Mouse (Mus musculus): ENCODE measurements at regions not wholly inside any gene's neighbourhood (a gene's known extent, or its start where the extent isn't known, plus 50 kb on each side); places are given as distances from the start of the nearest gene placed in this dataset.

- 78% methylated on average over 1 of the region's 1 CpGs for WGBS
- no peak overlapping the region for H3K27ac ChIP-seq
- H3K27me3 ChIP-seq (replicated peaks): no peaks in the 10 kb centered on the region
- ATAC-seq (replicated peaks): no peak
- H3K9ac ChIP-seq: no peak overlapping the region
- no peak overlapping the region for H3K4me3 ChIP-seq
- no peaks in the 10 kb centered on the region for H3K4me1 ChIP-seq
- no peak overlapping the region for H3K4me2 ChIP-seq
- no peaks in the 10 kb centered on the region for H3K9me3 ChIP-seq
- H3K36me3 ChIP-seq (replicated peaks): no peaks in the 10 kb centered on the region
Observed at GRCm38 (mm10) chr3:54443791-54444190, 82.9 kb downstream of the Postn start.

DNA sequence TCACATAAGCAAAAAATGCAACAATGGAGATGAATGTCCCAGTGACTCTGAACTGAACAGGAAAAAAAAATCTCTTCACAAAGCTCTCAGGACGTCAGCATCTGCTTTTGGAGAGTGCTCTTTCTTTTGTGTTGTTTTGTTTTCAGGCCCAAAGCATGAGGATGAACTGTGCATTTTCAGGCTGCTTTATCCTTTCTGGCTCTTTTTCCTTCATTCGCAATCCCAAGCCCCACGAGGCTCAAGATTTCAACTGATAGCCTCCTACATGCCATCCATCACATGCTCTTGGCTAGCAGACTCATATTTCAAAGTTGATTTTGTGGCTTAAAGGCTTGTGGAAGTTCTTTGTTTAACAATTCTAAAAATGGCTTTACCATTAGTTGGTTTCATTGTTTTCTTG lies 86.0 kb downstream of the Postn start:
- Histone ChIP-seq H3K9ac (no peak overlapping the region), H3K4me1 (no peaks in the 10 kb centered on the region), H3K4me2 (no peak overlapping the region), H3K36me3 (replicated peaks) (no peaks in the 10 kb centered on the region), H3K9me3 (no peaks in the 10 kb centered on the region), H3K27me3 (replicated peaks) (no peaks in the 10 kb centered on the region), H3K27ac (no peak overlapping the region), H3K4me3 (no peak overlapping the region)
- no peak for ATAC-seq (replicated peaks)
- 20% methylated on average over 3 of the region's 3 CpGs for WGBS

DNA sequence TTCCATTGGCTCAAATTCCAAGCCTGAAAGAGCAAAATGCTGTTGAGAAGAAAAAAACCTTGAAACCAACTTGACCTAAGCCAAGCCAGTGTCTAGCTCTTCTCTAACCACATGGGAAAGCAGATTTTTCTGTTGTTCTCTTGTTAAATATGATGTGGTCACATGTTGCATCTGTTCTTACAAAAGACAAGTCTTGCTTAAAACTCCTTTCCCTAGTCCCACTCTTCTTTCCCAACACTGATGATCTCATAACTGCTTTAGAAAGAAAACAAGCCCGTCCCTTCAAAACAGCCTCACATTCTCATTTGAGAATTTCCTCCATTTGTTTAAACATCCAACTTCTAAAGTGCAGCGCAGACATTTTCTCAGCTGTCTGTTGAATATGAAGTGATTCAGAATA lies 96.5 kb downstream of the Postn start:
- no peak for ATAC-seq (replicated peaks)
- Histone ChIP-seq H3K27ac (no peak overlapping the region), H3K4me3 (no peak overlapping the region), H3K9ac (no peak overlapping the region), H3K27me3 (replicated peaks) (no peaks in the 10 kb centered on the region), H3K36me3 (replicated peaks) (no peaks in the 10 kb centered on the region), H3K4me2 (no peak overlapping the region), H3K4me1 (no peaks in the 10 kb centered on the region), H3K9me3 (no peaks in the 10 kb centered on the region)
- 88% methylated on average over 2 of the region's 2 CpGs for WGBS

DNA sequence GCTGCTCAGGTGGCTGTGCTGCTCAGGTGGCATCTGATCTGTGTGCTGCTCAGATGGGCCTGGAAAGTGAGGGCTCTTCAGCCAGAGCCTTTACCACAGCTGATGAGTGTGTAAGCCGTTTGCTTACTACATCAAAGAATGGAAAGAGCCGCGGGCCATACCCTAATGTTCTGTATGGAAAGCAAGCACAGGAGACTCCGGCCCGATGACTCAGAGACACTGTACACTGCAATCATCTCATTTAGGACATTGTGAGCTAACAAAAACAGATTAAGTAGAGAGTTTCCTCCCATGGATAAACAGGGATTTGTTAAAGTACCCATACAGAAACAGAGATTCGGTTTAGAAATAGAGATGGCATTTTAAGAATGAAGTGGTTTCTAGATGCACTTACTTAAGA lies 100.5 kb downstream of the Postn start:
- Histone ChIP-seq H3K4me2 (no peak overlapping the region), H3K4me3 (no peak overlapping the region), H3K9ac (no peak overlapping the region), H3K27ac (no peak overlapping the region), H3K27me3 (replicated peaks) (no peaks in the 10 kb centered on the region), H3K4me1 (no peaks in the 10 kb centered on the region), H3K9me3 (no peaks in the 10 kb centered on the region), H3K36me3 (replicated peaks) (no peaks in the 10 kb centered on the region)
- no peak for ATAC-seq (replicated peaks)
- 93% methylated on average over 6 of the region's 6 CpGs for WGBS

- ATAC-seq (replicated peaks): no peak
- no peaks in the 10 kb centered on the region for H3K36me3 ChIP-seq (replicated peaks)
- H3K9ac ChIP-seq: no peak overlapping the region
- no peaks in the 10 kb centered on the region for H3K27me3 ChIP-seq (replicated peaks)
- no peak overlapping the region for H3K27ac ChIP-seq
- H3K4me2 ChIP-seq: no peak overlapping the region
- H3K9me3 ChIP-seq: no peaks in the 10 kb centered on the region
- no peaks in the 10 kb centered on the region for H3K4me1 ChIP-seq
- no peak overlapping the region for H3K4me3 ChIP-seq
Observed at GRCm38 (mm10) chr3:54466097-54466496, 105.2 kb downstream of the Postn start.

DNA sequence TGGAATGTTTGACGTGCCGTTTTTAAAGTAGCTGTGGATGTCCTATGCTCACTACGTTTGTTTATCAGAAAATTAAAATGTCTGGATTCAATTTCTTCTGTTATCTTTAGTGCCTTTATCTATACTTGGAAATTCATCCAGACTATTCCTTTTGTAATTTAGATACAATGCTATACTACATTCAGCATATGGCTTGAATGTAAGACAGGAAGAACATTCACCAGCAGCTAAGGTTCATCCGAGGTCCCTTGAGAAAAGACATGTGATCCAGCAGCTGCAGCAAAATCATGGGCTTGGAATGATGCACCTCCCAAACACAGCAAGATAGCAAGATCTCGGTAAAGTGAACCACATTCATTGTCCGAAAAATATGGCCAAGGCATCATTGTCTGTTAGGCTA lies 113.3 kb downstream of the Postn start:
- no peaks in the 10 kb centered on the region for H3K9me3 ChIP-seq
- 86% methylated on average over 6 of the region's 6 CpGs for WGBS
- no peaks in the 10 kb centered on the region for H3K36me3 ChIP-seq (replicated peaks)
- ATAC-seq (replicated peaks): no peak
- no peak overlapping the region for H3K27ac ChIP-seq
- H3K4me3 ChIP-seq: no peak overlapping the region
- H3K27me3 ChIP-seq (replicated peaks): no peaks in the 10 kb centered on the region
- H3K9ac ChIP-seq: no peak overlapping the region
- H3K4me1 ChIP-seq: no peaks in the 10 kb centered on the region
- no peak overlapping the region for H3K4me2 ChIP-seq

- no peaks in the 10 kb centered on the region for H3K27me3 ChIP-seq (replicated peaks)
- no peak for ATAC-seq (replicated peaks)
- WGBS: 85% methylated on average over 3 of the region's 3 CpGs
- H3K9me3 ChIP-seq: no peaks in the 10 kb centered on the region
- H3K4me1 ChIP-seq: no peaks in the 10 kb centered on the region
- H3K4me3 ChIP-seq: no peak overlapping the region
- no peak overlapping the region for H3K27ac ChIP-seq
- no peak overlapping the region for H3K9ac ChIP-seq
- H3K4me2 ChIP-seq: no peak overlapping the region
- no peaks in the 10 kb centered on the region for H3K36me3 ChIP-seq (replicated peaks)
Observed at GRCm38 (mm10) chr3:54475879-54476278, 115.0 kb downstream of the Postn start.

DNA sequence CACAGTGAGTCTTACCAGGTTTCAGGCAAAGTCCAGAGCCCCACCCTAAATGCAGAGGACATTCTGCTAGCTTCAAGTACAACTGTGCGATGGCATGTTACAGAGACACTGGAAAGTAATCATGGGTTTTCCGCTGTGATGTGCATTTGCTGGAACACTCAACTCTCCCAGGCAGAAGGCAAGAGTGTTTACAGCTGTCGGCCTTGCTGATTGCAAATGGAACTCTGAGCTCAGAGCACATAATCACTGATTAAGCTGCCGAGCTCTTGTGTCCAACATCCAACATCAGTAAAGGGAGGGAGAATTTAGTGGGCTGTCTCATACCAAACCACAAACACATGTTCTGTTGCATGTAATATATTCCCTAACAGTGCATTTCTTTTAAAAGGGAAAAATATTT lies 117.1 kb downstream of the Postn start:
- H3K36me3 ChIP-seq (replicated peaks): no peaks in the 10 kb centered on the region
- H3K9ac ChIP-seq: no peak overlapping the region
- H3K4me1 ChIP-seq: no peaks in the 10 kb centered on the region
- H3K4me3 ChIP-seq: no peak overlapping the region
- WGBS: 82% methylated on average over 4 of the region's 4 CpGs
- H3K9me3 ChIP-seq: no peaks in the 10 kb centered on the region
- H3K27ac ChIP-seq: no peak overlapping the region
- no peak overlapping the region for H3K4me2 ChIP-seq
- no peaks in the 10 kb centered on the region for H3K27me3 ChIP-seq (replicated peaks)
- ATAC-seq (replicated peaks): no peak

DNA sequence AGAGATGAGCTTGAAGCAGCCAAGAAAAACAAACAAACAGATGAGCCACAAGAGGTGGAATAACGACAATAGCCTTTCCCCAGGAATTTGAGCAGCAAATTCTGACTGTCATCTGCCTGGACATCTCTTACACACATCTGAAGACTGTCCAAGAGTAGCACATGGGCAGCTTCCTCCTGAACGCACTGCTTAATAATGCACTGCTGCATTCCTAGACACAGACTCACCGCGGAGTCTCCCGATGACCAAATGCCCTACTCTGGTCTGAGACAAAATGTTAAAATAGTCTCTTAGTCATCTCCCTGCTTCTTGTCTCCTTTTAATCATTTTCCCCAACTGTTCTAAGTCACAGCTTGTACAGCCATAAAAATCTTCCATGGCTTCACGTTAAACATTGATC lies 119.3 kb downstream of the Postn start:
- WGBS: 88% methylated on average over 6 of the region's 6 CpGs
- H3K4me3 ChIP-seq: no peak overlapping the region
- no peaks in the 10 kb centered on the region for H3K27me3 ChIP-seq (replicated peaks)
- H3K9me3 ChIP-seq: no peaks in the 10 kb centered on the region
- H3K27ac ChIP-seq: no peak overlapping the region
- ATAC-seq (replicated peaks): no peak
- no peaks in the 10 kb centered on the region for H3K4me1 ChIP-seq
- H3K36me3 ChIP-seq (replicated peaks): no peaks in the 10 kb centered on the region
- no peak overlapping the region for H3K9ac ChIP-seq
- H3K4me2 ChIP-seq: no peak overlapping the region

DNA sequence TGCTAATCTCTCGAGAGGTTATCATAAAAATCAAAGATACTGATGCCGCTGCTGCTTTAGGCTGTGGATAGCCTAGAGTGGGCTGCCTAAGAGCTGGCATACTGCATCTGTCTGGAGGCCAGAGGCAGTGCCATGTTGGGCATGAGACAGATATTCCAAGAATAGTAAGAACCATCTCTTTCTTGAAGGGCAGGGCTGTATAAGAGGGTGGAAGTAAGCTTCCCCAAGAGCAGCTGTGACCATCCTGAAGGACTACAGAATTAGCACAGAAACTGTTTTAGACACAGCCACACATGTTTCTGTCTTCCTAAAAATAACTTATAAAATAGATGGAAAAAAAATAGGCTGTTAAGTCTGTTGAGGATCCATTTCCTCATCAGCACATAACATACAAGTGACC lies 126.4 kb downstream of the Postn start:
- Histone ChIP-seq H3K4me2 (no peak overlapping the region), H3K27ac (no peak overlapping the region), H3K9ac (no peak overlapping the region), H3K9me3 (no peaks in the 10 kb centered on the region), H3K4me1 (no peaks in the 10 kb centered on the region), H3K27me3 (replicated peaks) (no peaks in the 10 kb centered on the region), H3K4me3 (no peak overlapping the region), H3K36me3 (replicated peaks) (no peaks in the 10 kb centered on the region)
- WGBS: 95% methylated on average over 2 of the region's 2 CpGs
- no peak for ATAC-seq (replicated peaks)

GRCm38 (mm10) chr3:54487844-54488243 lies 126.9 kb downstream of the Postn start:
- no peak for ATAC-seq (replicated peaks)
- no peak overlapping the region for H3K4me2 ChIP-seq
- no peaks in the 10 kb centered on the region for H3K9me3 ChIP-seq
- no peaks in the 10 kb centered on the region for H3K36me3 ChIP-seq (replicated peaks)
- no peaks in the 10 kb centered on the region for H3K27me3 ChIP-seq (replicated peaks)
- H3K27ac ChIP-seq: no peak overlapping the region
- H3K4me1 ChIP-seq: no peaks in the 10 kb centered on the region
- 72% methylated on average over 4 of the region's 4 CpGs for WGBS
- H3K9ac ChIP-seq: no peak overlapping the region
- no peak overlapping the region for H3K4me3 ChIP-seq

DNA sequence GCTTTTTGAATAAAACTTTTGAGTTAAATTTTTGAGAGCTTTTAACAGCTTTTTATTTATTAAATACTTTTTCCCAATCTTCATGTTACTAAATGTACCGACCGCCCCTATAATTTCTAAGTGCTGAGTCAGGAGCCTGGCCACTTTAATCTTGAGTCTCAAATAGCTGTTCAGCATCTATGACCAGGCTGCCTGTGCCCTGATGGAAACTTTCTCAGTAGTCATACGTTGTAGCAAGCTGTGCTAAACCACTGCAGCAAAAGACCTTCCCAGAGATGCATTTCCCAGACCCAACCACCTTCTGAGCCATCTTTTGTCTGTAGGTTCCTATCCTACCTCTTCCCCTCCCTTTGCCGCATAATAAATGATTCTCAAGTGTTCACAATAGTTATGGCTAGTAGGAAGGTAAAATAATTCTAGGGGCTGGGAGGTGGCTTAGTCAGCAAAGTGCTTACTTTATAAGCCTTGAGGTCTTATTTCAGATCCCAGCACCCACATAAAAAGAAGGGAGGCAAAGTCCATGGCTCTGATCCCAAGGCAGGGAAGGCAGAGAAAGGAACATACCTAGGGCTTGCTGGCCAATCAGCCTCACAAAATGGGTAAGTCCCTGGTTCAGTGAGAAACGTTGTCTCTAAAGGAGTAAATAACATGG lies 129.5 kb downstream of the Postn start:
- Histone ChIP-seq H3K4me1 (no peaks in the 10 kb centered on the region), H3K36me3 (replicated peaks) (no peaks in the 10 kb centered on the region), H3K4me2 (no peak overlapping the region), H3K4me3 (no peak overlapping the region), H3K9ac (no peak overlapping the region), H3K27me3 (replicated peaks) (no peaks in the 10 kb centered on the region), H3K27ac (no peak overlapping the region), H3K9me3 (no peaks in the 10 kb centered on the region)
- WGBS: 88% methylated on average over 5 of the region's 5 CpGs
- ATAC-seq (replicated peaks): no peak

DNA sequence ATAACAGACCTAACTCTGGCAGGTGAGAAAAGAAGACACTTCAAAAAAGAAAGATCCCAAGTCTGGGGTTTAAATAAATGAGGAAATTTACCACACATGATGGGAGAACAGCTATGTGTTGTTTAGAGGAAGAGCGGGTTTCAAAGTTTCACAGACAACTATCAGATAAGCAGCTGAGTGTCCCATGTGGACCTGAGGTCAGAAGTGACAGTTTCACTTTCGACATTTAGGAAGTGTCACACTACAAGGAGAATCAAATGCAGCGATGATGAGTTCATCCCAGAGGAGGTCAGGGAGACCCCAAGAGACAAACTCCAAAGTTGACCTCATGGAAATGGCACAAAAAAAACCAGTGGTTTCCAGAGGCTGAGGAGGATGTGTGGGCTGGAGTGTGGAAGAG lies 132.7 kb downstream of the Postn start:
- no peaks in the 10 kb centered on the region for H3K36me3 ChIP-seq (replicated peaks)

More for the DNA sequence above, 132.7 kb downstream of the Postn start:
- Histone ChIP-seq H3K27ac (no peak overlapping the region), H3K4me3 (no peak overlapping the region), H3K9me3 (no peaks in the 10 kb centered on the region), H3K4me1 (no peaks in the 10 kb centered on the region), H3K27me3 (replicated peaks) (no peaks in the 10 kb centered on the region), H3K9ac (no peak overlapping the region), H3K4me2 (no peak overlapping the region)
- WGBS: 95% methylated on average over 3 of the region's 3 CpGs
- ATAC-seq (replicated peaks): no peak

Data from midbrain, embryonic 15.5 days (tissue).